Mouse (Mus musculus) embryonic facial prominence, embryonic 13.5 days (tissue): ENCODE results near the gene Ly6g5c. TPM values are rescaled to one million over a fixed set of nuclear protein-coding genes. Genes with fewer than 3 reads are reported as not detected.

Source experiments
- ATAC-seq: fragments of 200-750 bp; cut with Nextera tagmentation; 2 replicates; pipeline ENCODE4 v1.8.0; 2017; ENCODE audit warnings: low read depth; ENCODE audit not compliant: insufficient number of reproducible peaks, insufficient read depth, low FRiP score, low TSS enrichment
- H3K27ac ChIP-seq: fragments of 300-500 bp; sonication (generic); 2 replicates; pipeline ENCODE4 v1.5.1; 2015; ENCODE audit warnings: moderate library complexity, mild to moderate bottlenecking, inconsistent platforms
- H3K27me3 ChIP-seq: fragments of 300-500 bp; sonication (generic); 2 replicates; pipeline ENCODE4 v1.6.1; 2015; ENCODE audit warnings: mild to moderate bottlenecking, inconsistent platforms
- H3K36me3 ChIP-seq: fragments of 300-500 bp; sonication (generic); 2 replicates; pipeline ENCODE4 v1.6.1; 2015; ENCODE audit warnings: mild to moderate bottlenecking, inconsistent platforms
- H3K4me1 ChIP-seq: fragments of 300-500 bp; sonication (generic); 2 replicates; pipeline ENCODE4 v1.6.1; 2015; ENCODE audit warnings: inconsistent platforms
- H3K4me2 ChIP-seq: fragments of 300-500 bp; sonication (generic); 2 replicates; pipeline ENCODE4 v1.6.1; 2015; ENCODE audit warnings: moderate library complexity, mild to moderate bottlenecking, inconsistent platforms
- H3K4me3 ChIP-seq: fragments of 300-500 bp; sonication (generic); 2 replicates; pipeline ENCODE4 v1.5.1; 2015; ENCODE audit warnings: mild to moderate bottlenecking, inconsistent platforms
- H3K9ac ChIP-seq: fragments of 300-500 bp; sonication (generic); 2 replicates; pipeline ENCODE4 v1.6.1; 2015; ENCODE audit warnings: mild to moderate bottlenecking, inconsistent platforms
- H3K9me3 ChIP-seq: fragments of 300-500 bp; sonication (generic); 2 replicates; pipeline ENCODE4 v1.6.1; 2016; ENCODE audit warnings: inconsistent platforms
- WGBS: fragments of 180-500 bp; shearing (Covaris S2); methylation state at CpG from one replicate; pipeline ENCODE4 v1.1.7; 2015; ENCODE audit warnings: mixed read lengths; 5-methylcytosine and 5-hydroxymethylcytosine counted together
- polyA plus RNA-seq: library from polyadenylated mRNA; unstranded; fragments of >200 nt; fragmentation: Nextera tagmentation; extraction: Ambion mirVana; gene quantifications from 2 replicates; pipeline ENCODE4 v1.2.1, GENCODE M21; 2015

The Ly6g5c gene
- polyA plus RNA-seq, 1 experiment from 2014 or later, result not detected

DNA sequence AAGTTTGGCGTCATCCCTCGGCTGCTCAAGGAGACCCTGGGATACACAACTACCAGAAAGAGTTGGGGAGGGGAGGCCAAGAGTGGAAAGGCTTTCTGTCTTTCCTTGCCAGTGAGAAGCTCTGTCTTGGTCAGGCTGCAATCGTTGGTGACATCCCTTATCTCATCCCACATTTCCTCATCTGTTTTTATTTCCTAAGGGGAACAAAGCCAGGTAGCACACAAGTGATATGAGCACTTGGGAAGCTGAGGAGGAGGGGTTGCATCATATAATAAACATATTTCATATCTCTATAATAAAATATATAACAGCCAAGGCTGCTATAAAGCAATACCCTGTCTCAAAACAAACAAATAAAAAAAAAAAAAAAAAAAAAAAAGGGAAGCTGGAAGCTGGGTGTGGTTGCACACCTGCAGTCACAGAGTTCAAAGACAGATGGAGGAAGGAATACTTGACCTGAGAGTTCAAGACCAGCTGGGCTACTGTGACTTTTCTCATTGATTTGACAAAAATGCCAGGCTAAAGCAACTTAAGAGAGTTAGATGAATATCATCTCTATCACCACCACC is 24.1 kb upstream of the Ly6g5c start:
- ATAC-seq, result no peak

DNA sequence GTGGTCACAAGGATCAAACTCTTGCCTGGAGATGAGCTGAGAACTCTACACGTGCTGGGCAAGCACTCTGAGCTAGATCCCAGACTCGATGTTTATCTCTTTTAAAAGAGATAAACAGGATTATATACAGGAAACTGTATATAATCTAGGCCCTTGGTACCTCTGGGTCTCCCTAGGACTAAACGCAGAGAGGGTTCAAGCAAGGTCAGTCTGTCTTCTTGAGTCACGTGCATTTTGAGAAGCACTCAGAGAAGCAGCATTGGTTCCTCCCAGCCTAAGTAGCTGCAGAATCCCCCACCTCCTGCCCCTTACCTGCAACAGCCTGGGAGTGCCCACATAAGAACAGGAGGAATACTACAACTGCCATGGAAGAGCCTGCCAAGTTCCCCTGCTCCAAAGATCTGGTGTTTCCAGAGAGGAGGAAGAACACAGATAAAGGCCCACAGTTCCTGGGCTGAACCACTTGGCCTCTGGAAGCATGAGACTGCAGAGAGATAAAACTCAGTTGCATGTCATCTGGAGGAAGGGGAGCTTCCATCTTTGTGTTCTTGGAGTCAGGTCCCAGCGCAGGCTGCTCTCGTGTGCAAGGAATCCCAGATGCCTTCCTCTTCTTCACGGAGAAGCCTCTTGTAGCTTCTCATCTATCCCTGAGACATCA is 22.7 kb upstream of the Ly6g5c start, which contains the start of gene Ly6g6f:
Ly6g6f (minus strand) TSS at position 403 of the 658 bp plus-strand sequence.
- H3K4me2 ChIP-seq, result no peak within 1 kb of the TSS
- H3K27ac ChIP-seq, result no peak within 1 kb of the TSS
- ATAC-seq, result no peak
- no peaks in the 10 kb centered on the region for H3K36me3 ChIP-seq
- H3K4me1 ChIP-seq, result peaks cover 6% of the 10 kb centered on the region
- WGBS, result 83% methylated on average over 7 of the region's 7 CpGs
- no peak within 1 kb of the TSS for H3K4me3 ChIP-seq
- H3K9ac ChIP-seq, result no peak within 1 kb of the TSS
- no peaks in the 10 kb centered on the region for H3K27me3 ChIP-seq
- H3K9me3 ChIP-seq, result no peaks in the 10 kb centered on the region

More for the DNA sequence above, 24.1 kb upstream of the Ly6g5c start:
- H3K4me2 ChIP-seq, result no peak overlapping the region
- no peaks in the 10 kb centered on the region for H3K4me1 ChIP-seq
- no peak overlapping the region for H3K4me3 ChIP-seq
- H3K36me3 ChIP-seq, result no peaks in the 10 kb centered on the region
- H3K9me3 ChIP-seq, result no peaks in the 10 kb centered on the region
- peaks cover 4% of the 10 kb centered on the region; the same call in 1 of the 2 replicates for H3K27me3 ChIP-seq
- H3K9ac ChIP-seq, result no peak overlapping the region
- H3K27ac ChIP-seq, result no peak overlapping the region
- 84% methylated on average over 3 of the region's 3 CpGs for WGBS

DNA sequence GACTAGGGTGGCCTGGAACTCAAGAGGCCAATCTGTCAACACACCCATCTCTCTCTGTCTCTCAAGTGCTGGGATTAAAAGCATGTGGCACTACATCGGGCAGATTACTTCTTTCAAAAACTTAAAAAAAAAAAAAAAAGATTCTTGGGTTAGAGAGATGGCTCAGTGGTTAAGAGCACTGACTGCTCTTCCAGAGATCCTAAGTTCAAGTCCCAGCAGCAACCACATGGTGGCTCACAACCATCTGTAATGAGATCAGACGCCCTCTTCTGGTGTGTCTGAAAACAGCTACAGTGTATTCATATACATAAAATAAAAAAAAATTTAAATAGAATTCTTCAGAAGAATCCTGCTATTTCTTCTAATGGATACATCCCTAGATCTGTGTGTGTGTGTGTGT is 19.9 kb upstream of the Ly6g5c start:
- H3K9ac ChIP-seq, result no peak overlapping the region
- H3K27ac ChIP-seq, result no peak overlapping the region
- H3K27me3 ChIP-seq, result no peaks in the 10 kb centered on the region
- no peak overlapping the region for H3K4me2 ChIP-seq
- H3K4me1 ChIP-seq, result peaks cover 10% of the 10 kb centered on the region
- H3K4me3 ChIP-seq, result no peak overlapping the region
- peaks cover 17% of the 10 kb centered on the region for H3K36me3 ChIP-seq
- H3K9me3 ChIP-seq, result no peaks in the 10 kb centered on the region
- ATAC-seq, result no peak
- WGBS, result 45% methylated on average over 2 of the region's 2 CpGs

DNA sequence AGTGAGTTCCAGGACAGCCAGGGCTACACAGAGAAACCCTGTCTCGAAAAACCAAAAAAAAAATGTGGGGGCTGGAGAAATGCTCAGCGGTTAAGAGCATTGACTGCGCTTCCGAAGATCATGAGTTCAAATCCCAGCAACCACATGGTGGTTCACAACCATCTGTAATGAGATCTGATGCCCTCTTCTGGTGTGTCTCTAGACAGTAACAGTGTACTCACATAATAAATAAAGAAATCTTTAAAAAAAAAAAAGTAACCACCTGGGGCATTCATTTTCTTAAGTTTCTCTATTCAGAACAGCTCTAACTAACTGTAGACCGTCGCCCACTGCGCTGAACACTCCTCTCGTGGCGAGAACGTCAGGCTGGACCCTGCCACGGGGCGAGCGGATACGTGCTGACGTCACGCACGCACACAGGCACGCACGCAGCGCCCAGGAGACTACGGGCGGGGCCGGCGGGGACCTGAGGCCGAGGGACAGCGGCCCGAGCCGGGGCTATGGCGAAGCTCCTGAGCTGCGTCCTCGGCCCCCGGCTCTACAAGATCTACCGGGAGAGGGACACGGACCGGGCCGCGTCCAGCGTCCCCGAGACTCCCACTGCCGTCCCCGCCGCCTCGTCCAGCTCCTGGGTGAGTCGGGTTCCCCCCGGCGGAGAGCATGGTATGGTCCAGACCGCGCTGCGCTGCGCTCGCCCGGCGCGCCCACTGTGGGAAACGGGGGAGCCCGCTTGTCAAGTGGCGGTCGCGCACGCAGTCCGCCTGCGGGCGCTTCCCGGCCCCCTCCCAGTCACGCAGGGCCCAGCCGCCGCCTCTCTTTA is 19.0 kb upstream of the Ly6g5c start, which contains the start of gene Abhd16a:
Abhd16a (plus strand) TSS at position 439 of the 820 bp plus-strand sequence.
- no peaks in the 10 kb centered on the region for H3K27me3 ChIP-seq
- H3K4me3 ChIP-seq, result peak within 1 kb of the TSS; percentile 66
- ATAC-seq, result peak; percentile 95
- peak within 1 kb of the TSS; percentile 94 for H3K27ac ChIP-seq
- H3K9me3 ChIP-seq, result no peaks in the 10 kb centered on the region
- H3K36me3 ChIP-seq, result peaks cover 25% of the 10 kb centered on the region
- H3K9ac ChIP-seq, result peak within 1 kb of the TSS; percentile 91
- peak within 1 kb of the TSS; percentile 69 for H3K4me2 ChIP-seq
- WGBS, result 3% methylated on average over 67 of the region's 67 CpGs
- H3K4me1 ChIP-seq, result peaks cover 10% of the 10 kb centered on the region

GRCm38 (mm10) chr17:35090166-35090932 is 17.7 kb upstream of the Ly6g5c start:
- Histone ChIP-seq H3K9me3 (no peaks in the 10 kb centered on the region), H3K9ac (peak overlapping the region; percentile 91), H3K4me1 (peaks cover 10% of the 10 kb centered on the region), H3K4me2 (peak overlapping the region; percentile 69), H3K4me3 (peak overlapping the region; percentile 66), H3K27ac (peak overlapping the region; percentile 94), H3K36me3 (peaks cover 38% of the 10 kb centered on the region), H3K27me3 (no peaks in the 10 kb centered on the region)
- WGBS, result 68% methylated on average over 8 of the region's 8 CpGs
- no peak for ATAC-seq

- no peak overlapping the region for H3K4me2 ChIP-seq
- H3K9me3 ChIP-seq, result no peaks in the 10 kb centered on the region
- 0 out of 2 replicates have a peak overlapping the region, but pooled peaks have one; percentile 54 for H3K9ac ChIP-seq
- no peaks in the 10 kb centered on the region for H3K27me3 ChIP-seq
- H3K36me3 ChIP-seq, result peaks cover 60% of the 10 kb centered on the region
- peaks cover 10% of the 10 kb centered on the region for H3K4me1 ChIP-seq
- H3K4me3 ChIP-seq, result no peak overlapping the region
- no peak overlapping the region for H3K27ac ChIP-seq
- WGBS, result 85% methylated on average over 14 of the region's 14 CpGs
- ATAC-seq, result no peak
Observed at GRCm38 (mm10) chr17:35092403-35093198, 15.5 kb upstream of the Ly6g5c start.

GRCm38 (mm10) chr17:35094475-35095365 is 13.4 kb upstream of the Ly6g5c start:
- Histone ChIP-seq H3K36me3 (peaks cover 82% of the 10 kb centered on the region), H3K27ac (no peak overlapping the region), H3K9me3 (no peaks in the 10 kb centered on the region), H3K27me3 (no peaks in the 10 kb centered on the region), H3K9ac (no peak overlapping the region), H3K4me3 (no peak overlapping the region), H3K4me1 (peaks cover 10% of the 10 kb centered on the region), H3K4me2 (no peak overlapping the region)
- ATAC-seq, result no peak
- 91% methylated on average over 15 of the region's 15 CpGs for WGBS

DNA sequence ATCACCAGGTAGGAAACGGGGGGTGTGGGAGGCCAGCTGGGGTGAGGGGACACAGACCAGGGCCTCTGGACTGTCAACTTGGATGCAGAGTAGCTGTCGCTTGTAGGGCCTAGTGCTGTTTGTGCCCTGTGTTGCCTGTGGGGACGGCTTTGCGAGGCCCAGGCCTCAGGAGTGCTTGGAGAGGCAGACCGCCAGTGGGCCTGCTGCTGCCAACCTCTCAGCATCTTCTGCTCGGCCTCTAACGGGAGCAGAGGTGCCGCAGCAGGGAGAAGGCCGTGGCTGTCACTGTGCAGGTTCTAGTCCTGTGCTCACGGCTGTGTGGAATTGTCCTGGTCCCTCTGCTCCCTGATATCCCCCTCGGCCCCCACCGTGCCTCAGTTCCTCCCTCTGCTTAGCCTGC is 11.5 kb upstream of the Ly6g5c start:
- no peak overlapping the region for H3K4me3 ChIP-seq
- no peaks in the 10 kb centered on the region for H3K4me1 ChIP-seq
- H3K4me2 ChIP-seq, result no peak overlapping the region
- no peaks in the 10 kb centered on the region for H3K27me3 ChIP-seq
- peak overlapping the region; percentile 44; the same call in 1 of the 2 replicates for H3K9ac ChIP-seq
- no peak for ATAC-seq
- H3K9me3 ChIP-seq, result no peaks in the 10 kb centered on the region
- 86% methylated on average over 12 of the region's 12 CpGs for WGBS
- peaks cover 96% of the 10 kb centered on the region for H3K36me3 ChIP-seq
- no peak overlapping the region for H3K27ac ChIP-seq

DNA sequence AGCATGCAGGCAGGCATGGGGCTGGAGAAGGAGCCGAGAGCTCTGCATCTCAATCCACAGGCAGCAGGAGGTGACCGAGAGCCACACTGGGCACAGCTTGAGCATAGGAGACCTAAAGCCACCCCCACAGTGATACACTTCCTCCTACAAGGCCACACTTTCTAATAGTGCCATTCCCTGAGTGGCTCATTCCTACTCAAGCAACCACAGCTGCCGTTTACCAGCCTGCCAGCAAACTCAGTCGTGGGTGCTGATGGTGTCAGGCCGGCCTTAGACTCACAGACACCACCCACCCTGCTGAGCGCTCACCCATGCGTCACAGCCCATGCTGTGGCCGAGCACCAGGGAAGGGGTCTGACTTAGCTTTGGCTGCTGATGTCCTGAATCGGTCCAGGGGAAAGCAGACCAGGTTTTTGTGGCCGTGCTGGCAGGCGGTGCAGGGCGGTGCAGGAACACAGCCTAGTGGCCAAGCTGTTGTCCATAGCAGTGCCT is 10.9 kb upstream of the Ly6g5c start:
- Histone ChIP-seq H3K4me2 (no peak overlapping the region), H3K4me3 (no peak overlapping the region), H3K36me3 (peaks cover 99% of the 10 kb centered on the region), H3K27ac (no peak overlapping the region), H3K9me3 (no peaks in the 10 kb centered on the region), H3K9ac (peak overlapping the region; percentile 44; the same call in 1 of the 2 replicates), H3K4me1 (no peaks in the 10 kb centered on the region), H3K27me3 (no peaks in the 10 kb centered on the region)
- 82% methylated on average over 12 of the region's 12 CpGs for WGBS
- ATAC-seq, result no peak
